11 mouse cellular contexts compared by ENCODE assay signal in genomic region chr3:69709043-69709929, GRCm38 (mm10). TPM values are rescaled to one million over a fixed set of nuclear protein-coding genes. Genes with fewer than 3 reads are reported as not detected.
A peak's percentile ranks its signal among the peaks of the same experiment; 100 is the strongest.
DNase-seq lines count a peak whose midpoint lies in the region; ATAC-seq and TF ChIP-seq lines count a peak whose summit lies in the region.
"Had no signal": no experiment of that assay in that cellular context is flagged by ENCODE, and none has a peak within 500 bp of the region (broad histone marks: within the 10 kb centered on the region; RNA-seq: fewer than 3 reads in every experiment).

No protein-coding gene starts in this region.

- H3K9ac ChIP-seq in intestine, postnatal 0 days (ENCODE audit: low read depth, low read length), result no peak overlapping the region
- H3K9ac ChIP-seq in intestine, embryonic 15.5 days, result no peak overlapping the region
- no peak overlapping the region for H3K9ac ChIP-seq in midbrain, embryonic 13.5 days (replicated peaks)

- H3K9me3 ChIP-seq in intestine, postnatal 0 days (ENCODE audit: control insufficient read depth), result no peaks in the 10 kb centered on the region
- H3K9me3 ChIP-seq in intestine, embryonic 15.5 days, result no peaks in the 10 kb centered on the region
- no peaks in the 10 kb centered on the region for H3K9me3 ChIP-seq in midbrain, embryonic 13.5 days

- ATAC-seq in intestine, postnatal 0 days, result 0 out of 2 replicates have a peak, but pooled peaks have one; percentile 13
- no peak for ATAC-seq in intestine, embryonic 15.5 days
- peak; percentile 72 for ATAC-seq in granulocyte monocyte progenitor cell, adult 5-6 weeks (replicated peaks; ENCODE audit: poor library complexity, severe bottlenecking)
- ATAC-seq in midbrain, embryonic 13.5 days, result peak; percentile 93

- DNase-seq in brain, adult 2 months (ENCODE audit: low read depth, low spot score), result peak; percentile 43
- DNase-seq in cerebellum, postnatal 25 days, result no peak
- no peak for DNase-seq in layer of hippocampus, adult 18-20 months (ENCODE audit: low spot score in 2 of 2)
- no peak for DNase-seq in layer of hippocampus, postnatal 36 days
- DNase-seq: gastrocnemius, postnatal 25 days; heart, postnatal 14 days; lung, adult 18-20 months had no signal

- H3K4me1 ChIP-seq in intestine, postnatal 0 days (replicated peaks; ENCODE audit: control insufficient read depth, insufficient read depth, low read length), result no peaks in the 10 kb centered on the region
- no peaks in the 10 kb centered on the region for H3K4me1 ChIP-seq in intestine, embryonic 15.5 days (replicated peaks)
- peaks cover 20% of the 10 kb centered on the region for H3K4me1 ChIP-seq in midbrain, embryonic 13.5 days (replicated peaks)

- TF ChIP-seq CTCF in intestine, postnatal 0 days (IDR thresholded peaks at IDR 0.05; ENCODE audit: low read depth), result no peak

- no peak overlapping the region for H3K4me3 ChIP-seq in intestine, postnatal 0 days (ENCODE audit: low read depth, low read length)
- no peak overlapping the region for H3K4me3 ChIP-seq in intestine, embryonic 15.5 days (replicated peaks)
- H3K4me3 ChIP-seq in midbrain, embryonic 13.5 days (replicated peaks), result no peak overlapping the region

- H3K4me2 ChIP-seq in intestine, postnatal 0 days (replicated peaks; ENCODE audit: low read depth), result no peak overlapping the region
- no peak overlapping the region for H3K4me2 ChIP-seq in intestine, embryonic 15.5 days (replicated peaks)
- peak overlapping the region; percentile 7; the same call in 1 of the 2 replicates for H3K4me2 ChIP-seq in midbrain, embryonic 13.5 days (replicated peaks)

- no peak overlapping the region for H3K27ac ChIP-seq in intestine, postnatal 0 days (ENCODE audit: low read depth, low read length)
- no peak overlapping the region for H3K27ac ChIP-seq in intestine, embryonic 15.5 days
- H3K27ac ChIP-seq in midbrain, embryonic 13.5 days, result peak overlapping the region; percentile 44

- no peaks in the 10 kb centered on the region for H3K27me3 ChIP-seq in intestine, postnatal 0 days (replicated peaks; ENCODE audit: control insufficient read depth, insufficient read depth, low read length)
- no peaks in the 10 kb centered on the region for H3K27me3 ChIP-seq in intestine, embryonic 15.5 days (replicated peaks)
- H3K27me3 ChIP-seq in midbrain, embryonic 13.5 days, result peaks cover 8% of the 10 kb centered on the region; the same call in 1 of the 2 replicates

- 55% methylated on average over 12 of the region's 12 CpGs for WGBS in intestine, postnatal 0 days
- WGBS in intestine, embryonic 15.5 days, result 62% methylated on average over 12 of the region's 12 CpGs
- WGBS in midbrain, embryonic 13.5 days, result 8% methylated on average over 12 of the region's 12 CpGs

- no peaks in the 10 kb centered on the region for H3K36me3 ChIP-seq in intestine, postnatal 0 days (ENCODE audit: control insufficient read depth, insufficient read depth)
- no peaks in the 10 kb centered on the region for H3K36me3 ChIP-seq in intestine, embryonic 15.5 days
- no peaks in the 10 kb centered on the region for H3K36me3 ChIP-seq in midbrain, embryonic 13.5 days

RNA-seq across cellular contexts. Expression of gene Nmd3, which starts 12.5 kb away (rescaled TPM):
- polyA plus RNA-seq in intestine, postnatal 0 days (2015; fragmentation: Nextera tagmentation; extraction: Ambion mirVana), result 71.5 and 72.7 TPM in 2 replicates
- 139 and 146 TPM in 2 replicates for polyA plus RNA-seq in intestine, embryonic 15.5 days (2015; fragmentation: Nextera tagmentation; extraction: Ambion mirVana)
- 78.3 and 82.2 TPM in 2 replicates for total RNA-seq in granulocyte monocyte progenitor cell, adult 5-6 weeks (2014; fragmentation: Nextera tagmentation)
- 57.0 and 107 TPM in 2 replicates for total RNA-seq in granulocyte monocyte progenitor cell, adult 5-6 weeks (2017)
- polyA plus RNA-seq in midbrain, embryonic 13.5 days (2015; fragmentation: Nextera tagmentation; extraction: Ambion mirVana), result 103 and 116 TPM in 2 replicates
- total RNA-seq in layer of hippocampus, adult 18-20 months (2021), result 10 to 100 TPM; 51.3 to 55.9 TPM
- total RNA-seq in layer of hippocampus, postnatal 36 days (2021), result 10 to 100 TPM; 57.9 to 58.4 TPM
